Mouse (Mus musculus) liver, adult (tissue): ENCODE measurements at regions not wholly inside any gene's neighbourhood (a gene's known extent, or its start where the extent isn't known, plus 50 kb on each side); places are given as distances from the start of the nearest gene placed in this dataset.

Source experiments
- GATA4 ChIP-seq: IDR thresholded peaks from 2 replicates; pipeline ENCODE4 v1.6.1; 2014; ENCODE audit warnings: mild to moderate bottlenecking, low read length; ENCODE audit not compliant: insufficient replicate concordance

- TF ChIP-seq GATA4, result no peak
Measured at GRCm38 (mm10) chr13:31468983-31469382, 87.0 kb upstream of the Foxq1 start.

GRCm38 (mm10) chr13:31472366-31472765 is 83.6 kb upstream of the Foxq1 start:
- no peak for TF ChIP-seq GATA4

DNA sequence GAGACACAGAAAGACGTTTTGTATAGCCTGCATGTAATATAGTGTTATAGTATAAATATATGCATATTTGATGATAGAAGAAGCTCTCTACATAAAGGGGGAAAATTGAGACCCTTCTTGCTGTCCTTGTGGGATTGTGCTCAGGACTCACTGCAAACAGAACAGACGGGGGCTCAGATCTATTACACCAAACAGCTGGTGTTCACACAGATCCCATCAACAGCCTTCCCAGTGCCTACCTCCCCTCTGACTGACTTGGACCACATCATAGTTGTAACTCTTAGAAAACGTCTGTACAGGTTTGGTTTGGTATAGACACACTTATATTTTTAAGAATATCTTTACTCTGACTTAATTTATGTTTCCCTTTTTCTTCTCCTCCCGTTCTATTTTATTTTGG is 83.1 kb upstream of the Foxq1 start:
- no peak for TF ChIP-seq GATA4

GRCm38 (mm10) chr13:31473275-31473674 is 82.7 kb upstream of the Foxq1 start:
- no peak for TF ChIP-seq GATA4

GRCm38 (mm10) chr13:31475845-31476244 is 80.1 kb upstream of the Foxq1 start:
- no peak for TF ChIP-seq GATA4

DNA sequence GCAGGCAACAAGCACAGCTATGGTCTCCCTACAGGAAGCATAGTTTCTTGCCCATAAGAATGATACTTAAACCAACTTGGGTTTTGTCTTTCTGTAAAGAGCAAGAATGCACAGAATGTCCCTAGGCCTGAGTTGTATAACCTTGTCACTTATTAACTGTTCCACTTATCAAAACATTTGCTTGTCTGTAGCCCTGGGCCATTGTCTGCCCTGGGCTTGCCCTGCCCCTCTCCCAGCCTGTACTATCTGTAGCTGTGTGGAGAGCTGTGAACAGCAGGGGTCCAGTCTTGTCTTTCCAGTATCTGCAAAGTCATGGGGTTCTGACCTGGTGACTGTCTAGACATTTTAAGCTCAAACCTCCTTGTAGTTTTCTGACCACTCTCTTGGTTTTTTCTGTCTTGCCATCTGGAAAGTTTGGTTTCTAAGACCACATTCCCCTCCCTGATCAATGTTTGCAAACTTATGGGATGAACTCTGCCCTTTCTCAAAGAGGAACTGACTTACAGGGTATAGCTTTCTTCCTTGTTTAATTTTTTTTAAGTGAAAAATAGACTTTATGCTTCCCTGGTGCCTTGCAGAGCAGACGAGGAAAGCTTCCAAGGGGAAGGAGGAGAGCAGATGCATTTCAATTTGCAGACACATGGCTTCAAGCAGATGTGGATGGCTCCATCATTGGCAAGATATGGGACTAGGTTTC is 78.6 kb upstream of the Foxq1 start:
- TF ChIP-seq GATA4, result peak; percentile 24; the same call in 1 of the 2 replicates

- TF ChIP-seq GATA4, result 0 out of 2 replicates have a peak, but pooled peaks have one; percentile 11
Measured at GRCm38 (mm10) chr13:31481105-31481844, 74.7 kb upstream of the Foxq1 start.

- no peak for TF ChIP-seq GATA4
Measured at GRCm38 (mm10) chr13:31486373-31486772, 69.6 kb upstream of the Foxq1 start.

- TF ChIP-seq GATA4, result no peak
Measured at GRCm38 (mm10) chr13:31488186-31488585, 67.7 kb upstream of the Foxq1 start.

DNA sequence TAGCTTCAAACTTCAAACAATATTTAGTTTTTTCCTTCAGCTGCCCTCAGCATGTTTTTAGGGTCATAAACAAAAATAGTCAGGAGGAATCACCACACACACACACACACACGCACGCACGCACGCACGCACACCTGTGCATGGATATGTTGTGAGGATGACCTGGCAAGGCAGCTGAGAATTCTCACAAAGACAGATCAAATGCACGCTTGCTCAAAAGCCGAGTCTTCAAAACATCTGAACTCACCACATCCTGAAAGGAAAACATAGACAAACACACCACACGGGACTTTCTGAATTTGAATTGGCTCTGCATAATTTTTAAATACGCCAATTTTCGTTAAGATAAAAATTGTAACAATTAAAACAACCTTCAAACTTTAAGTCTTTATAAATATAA is 52.7 kb upstream of the Foxq1 start:
- TF ChIP-seq GATA4, result no peak

- TF ChIP-seq GATA4, result no peak
Measured at GRCm38 (mm10) chr13:31503832-31504231, 52.1 kb upstream of the Foxq1 start.

DNA sequence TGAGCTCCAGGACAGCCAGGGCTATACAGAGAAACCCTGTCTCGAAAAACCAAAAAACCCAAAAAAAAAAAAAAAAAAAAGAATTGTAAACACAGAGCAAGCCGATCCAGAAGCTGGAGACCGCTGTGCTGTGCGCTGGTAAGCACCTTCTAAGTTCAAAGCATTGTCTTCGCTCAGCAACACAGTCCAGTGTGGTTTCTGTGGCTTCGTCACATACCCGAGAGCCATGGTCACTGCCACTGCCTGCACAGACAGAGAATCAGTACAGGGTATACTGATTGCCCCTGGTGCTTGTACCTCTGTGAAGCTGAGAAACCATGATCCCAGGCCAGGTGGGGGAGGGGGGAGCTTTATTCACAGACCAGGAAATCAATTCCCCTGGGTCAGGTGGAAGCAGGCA is 51.6 kb upstream of the Foxq1 start:
- no peak for TF ChIP-seq GATA4

DNA sequence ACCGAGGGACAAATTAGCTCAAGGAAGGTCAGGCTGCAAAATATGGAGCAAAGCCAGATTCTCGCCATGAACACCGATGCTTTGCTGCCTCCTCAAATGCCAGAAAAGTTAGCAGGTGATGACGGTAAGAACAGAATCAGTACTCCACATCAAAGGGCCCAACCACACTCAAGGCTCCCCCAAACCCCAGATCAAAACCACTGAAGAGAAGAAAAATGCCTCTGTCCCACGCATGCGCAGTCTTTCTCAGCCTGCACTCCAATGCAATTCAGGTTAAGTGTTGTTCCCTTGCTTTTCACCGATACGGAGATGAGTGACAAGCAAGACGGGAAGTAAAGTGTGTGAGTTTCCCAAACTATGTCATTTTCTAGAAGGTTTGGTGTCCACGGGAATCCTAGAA is 50.5 kb upstream of the Foxq1 start:
- TF ChIP-seq GATA4, result no peak
